Mouse (Mus musculus): ENCODE measurements around the gene Impg2.

Gene Impg2

DNA sequence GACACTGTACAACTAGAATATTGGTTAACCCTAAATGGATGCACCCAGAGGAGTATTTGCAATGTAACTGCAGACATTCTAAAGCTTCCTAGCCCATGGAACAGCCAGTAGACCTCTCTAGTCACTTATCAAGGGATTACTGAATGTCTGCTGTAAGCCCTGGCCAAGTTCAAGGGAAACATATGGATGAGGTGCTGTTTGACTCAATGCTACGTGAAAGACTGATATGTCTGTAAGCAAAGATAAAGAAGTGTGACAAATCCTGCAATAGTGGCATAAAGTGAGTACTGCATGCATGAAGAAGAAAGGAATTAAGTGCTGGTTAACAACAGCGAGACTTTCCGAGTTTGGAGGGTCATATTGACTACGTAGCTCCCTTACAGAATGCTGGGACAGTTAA, 100.1 kb downstream of the Impg2 start:
- DNase-seq: no peak

DNA sequence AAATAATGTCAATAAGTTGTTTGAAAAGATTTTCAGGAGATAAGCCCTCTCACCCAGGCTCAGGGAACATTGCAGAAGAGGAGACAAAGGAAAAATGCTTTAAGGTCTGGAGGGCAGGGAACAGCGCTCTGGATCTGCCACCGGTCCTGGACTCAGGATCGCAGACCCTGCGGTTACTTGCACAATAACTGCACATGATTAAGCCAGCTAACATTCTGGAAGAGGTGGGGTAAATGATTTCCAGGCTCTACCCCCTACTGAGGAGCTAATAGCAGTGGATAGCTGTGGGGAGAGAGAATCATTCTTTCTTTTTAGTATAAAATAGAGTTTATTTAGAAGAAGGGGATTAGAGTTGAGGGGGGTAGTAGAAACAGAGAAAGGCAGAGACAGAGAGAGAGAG, 103.5 kb downstream of the Impg2 start:
- no peak for DNase-seq

GRCm38 (mm10) chr16:56311291-56311690, 107.2 kb downstream of the Impg2 start:
- DNase-seq: peak; percentile 60

All from lung, postnatal 36 days (tissue).